Mouse (Mus musculus) cerebral cortex, adult 2 months (tissue): ENCODE data around the gene Chrnb2.

Experiments used
- WGBS: fragments of 180-500 bp; shearing (Covaris S2); methylation state at CpG from one replicate; pipeline ENCODE4 v1.1.7; 2018; 5-methylcytosine and 5-hydroxymethylcytosine counted together

Gene Chrnb2

DNA sequence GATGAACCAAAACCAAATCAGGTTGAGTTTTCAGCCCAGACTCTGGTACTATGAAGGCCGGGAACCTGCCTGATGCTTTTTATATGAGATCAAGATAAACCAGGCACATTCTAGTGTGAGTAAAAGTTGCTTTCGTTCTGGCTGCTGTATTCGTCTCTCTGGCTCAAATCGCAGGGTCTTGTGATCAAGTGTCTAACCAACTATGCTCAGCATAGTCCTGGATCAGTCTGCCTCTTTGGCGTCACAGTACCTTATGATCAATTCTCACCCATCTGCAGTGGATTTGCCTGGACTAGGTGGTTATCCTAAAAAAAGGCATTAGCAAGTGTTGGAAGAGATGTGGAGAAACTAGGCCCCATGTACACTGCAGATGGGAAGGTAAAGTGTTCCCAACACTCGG, 60.4 kb downstream of the Chrnb2 start:
- 58% methylated on average over 6 of the region's 6 CpGs for WGBS

- WGBS: 52% methylated on average over 3 of the region's 3 CpGs
Measured at GRCm38 (mm10) chr3:89703596-89703995, 60.8 kb downstream of the Chrnb2 start.

- 56% methylated on average over 11 of the region's 11 CpGs for WGBS
Measured at GRCm38 (mm10) chr3:89700461-89700860, 64.0 kb downstream of the Chrnb2 start.

GRCm38 (mm10) chr3:89698958-89699357, 65.5 kb downstream of the Chrnb2 start:
- WGBS: 90% methylated on average over 1 of the region's 1 CpGs
